Mouse (Mus musculus) spleen, postnatal 10 days (tissue): Measurements from ENCODE around the gene Prpf3.
"Not testable (repeated sequence)": the region's sequence is repeated elsewhere in the genome, so short reads cannot be mapped to it uniquely, and the experiment has no call there.

ENCODE experiments used
- DNase-seq, 2 experiments: peaks; one replicate each; pipeline ENCODE4 v3.0.0; 2021 to 2022; ENCODE audit warnings: low spot score in 2 of 2

The Prpf3 gene

DNA sequence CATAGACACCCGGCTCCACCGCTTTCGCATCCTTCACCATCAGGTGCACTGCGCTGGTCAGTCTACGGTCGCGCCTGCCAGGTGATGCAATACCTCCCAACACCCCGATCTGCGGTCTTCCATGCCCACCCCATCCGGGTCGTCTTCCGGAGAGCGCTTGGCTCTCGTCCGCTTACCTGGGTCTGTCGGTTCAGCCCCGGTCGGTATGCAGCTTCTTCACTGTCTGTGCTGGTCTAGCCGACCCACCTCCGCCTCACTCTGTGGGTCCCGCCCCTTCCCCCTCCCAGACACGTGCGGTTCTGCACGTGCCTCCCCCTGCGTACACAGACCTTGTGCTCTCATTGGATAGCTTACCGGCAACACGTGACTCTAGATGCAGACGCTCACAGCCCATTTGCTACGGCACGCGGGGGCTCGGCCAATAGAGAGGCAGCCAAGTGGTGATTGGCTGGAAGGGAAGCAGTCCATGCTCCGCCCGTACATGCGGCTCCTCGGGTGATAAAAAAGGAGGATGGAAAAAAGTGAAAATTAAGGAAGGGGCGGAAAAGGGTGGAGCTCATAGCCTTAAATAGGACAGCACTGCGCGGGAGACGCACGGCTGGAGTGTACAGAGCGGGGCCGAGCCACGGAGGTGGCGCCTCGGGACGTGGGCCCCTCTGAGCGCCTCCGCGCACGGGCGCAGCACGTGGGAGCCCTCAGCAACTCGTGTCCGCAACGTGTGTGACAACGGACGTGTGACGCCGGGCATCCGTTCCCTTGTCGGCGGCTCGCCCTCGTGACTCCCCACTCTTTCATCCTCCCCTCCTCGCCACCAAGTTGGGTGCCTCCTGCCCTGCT lies 26.5 kb upstream of the Prpf3 start, which contains the start of gene Ciart:
Gene Ciart, minus strand, starts transcription at position 273 of the 837 bp plus-strand sequence.
- peak; percentile 65 to 85 for DNase-seq

DNA sequence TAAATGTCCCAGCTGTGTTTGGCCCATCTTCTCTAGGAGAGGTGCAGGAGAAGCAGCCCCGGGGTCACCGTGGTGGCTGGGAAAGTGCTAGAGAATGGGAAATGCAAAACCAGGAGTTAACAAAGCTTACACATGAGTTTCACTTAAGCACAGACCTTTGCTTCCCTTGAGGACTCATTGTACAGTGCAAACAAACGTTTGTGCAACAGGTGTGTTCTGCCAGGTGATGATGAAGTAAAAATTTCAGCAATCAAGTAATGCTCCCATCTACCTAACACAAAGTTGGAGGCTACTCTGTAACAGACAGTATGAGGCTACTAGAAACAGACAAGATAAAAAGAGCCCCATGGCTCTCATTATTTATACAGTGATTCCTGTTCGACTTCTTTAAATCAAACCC lies 23.4 kb upstream of the Prpf3 start:
- no peak for DNase-seq

GRCm38 (mm10) chr3:95872048-95872447 lies 16.4 kb upstream of the Prpf3 start:
- DNase-seq, result no peak

DNA sequence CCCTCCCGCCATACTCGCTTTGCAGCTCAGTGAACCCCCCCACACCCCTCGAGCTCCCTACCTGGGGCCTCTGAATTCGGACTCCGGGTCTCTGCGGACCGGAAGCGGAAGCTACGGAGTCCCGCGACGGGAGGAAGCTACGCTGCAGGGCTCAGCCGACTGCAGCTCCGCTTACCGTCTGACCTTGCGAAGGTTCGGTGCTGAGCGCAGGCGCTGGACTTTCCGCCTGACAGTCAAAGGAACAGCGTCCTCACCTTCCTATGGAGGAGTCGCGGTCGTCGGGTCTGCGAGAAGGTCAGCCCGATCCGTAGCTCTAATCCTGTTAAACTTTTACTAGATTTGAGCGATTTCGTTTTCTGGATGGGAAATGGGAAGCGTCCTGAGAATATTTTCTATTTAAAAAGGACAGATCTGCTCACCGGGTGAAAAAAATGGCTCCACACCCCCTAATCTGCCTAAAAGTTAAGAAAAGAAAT lies 15.7 kb upstream of the Prpf3 start, which contains the start of gene Mrps21:
Gene Mrps21, minus strand, starts transcription at position 128 of the 476 bp plus-strand sequence.
- peak; percentile 79 to 86 for DNase-seq

DNA sequence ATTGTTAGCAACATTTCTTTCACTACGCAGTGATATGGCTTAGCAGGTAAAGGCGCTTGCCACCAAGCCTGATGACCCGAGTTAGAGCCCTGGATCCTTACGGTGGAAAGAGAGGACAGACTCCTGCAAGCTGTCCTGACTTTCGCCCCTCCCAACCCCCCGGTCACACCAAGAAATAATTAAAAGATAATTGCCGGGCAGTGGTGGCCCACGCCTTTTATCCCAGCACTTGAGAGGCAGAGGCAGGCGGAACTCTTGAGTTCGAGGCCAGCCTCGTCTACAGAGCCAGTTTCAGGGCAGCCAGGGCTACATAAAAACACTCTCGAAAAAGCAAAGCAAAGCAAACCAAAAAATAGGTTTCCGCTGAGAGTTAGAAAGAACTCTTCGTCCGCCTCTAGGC lies 15.3 kb upstream of the Prpf3 start:
- DNase-seq, result no peak

DNA sequence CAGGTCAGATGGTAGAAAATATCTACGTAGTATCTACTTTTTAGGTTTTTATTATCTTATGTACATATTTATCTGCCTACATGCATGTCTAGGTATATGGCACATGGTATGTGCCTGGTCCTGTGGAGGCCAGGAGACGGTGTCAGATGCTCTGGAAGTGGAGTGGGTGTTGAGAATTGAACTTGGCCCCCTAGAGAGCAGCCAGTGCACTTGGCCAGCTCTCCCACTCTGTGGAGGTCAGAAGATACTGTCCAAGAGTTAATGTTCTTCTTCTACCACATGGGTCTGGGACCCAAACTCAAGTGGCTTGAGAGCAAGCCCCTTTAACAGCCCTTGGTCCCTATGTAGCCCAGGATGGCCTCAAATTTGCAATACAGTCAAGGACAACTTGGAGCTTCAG lies 11.7 kb upstream of the Prpf3 start:
- no peak for DNase-seq

- DNase-seq, result no peak
These were observed 10.4 kb upstream of the Prpf3 start for GRCm38 (mm10) chr3:95866071-95866470.

GRCm38 (mm10) chr3:95865571-95865970 lies 9.9 kb upstream of the Prpf3 start:
- DNase-seq, result no peak

DNA sequence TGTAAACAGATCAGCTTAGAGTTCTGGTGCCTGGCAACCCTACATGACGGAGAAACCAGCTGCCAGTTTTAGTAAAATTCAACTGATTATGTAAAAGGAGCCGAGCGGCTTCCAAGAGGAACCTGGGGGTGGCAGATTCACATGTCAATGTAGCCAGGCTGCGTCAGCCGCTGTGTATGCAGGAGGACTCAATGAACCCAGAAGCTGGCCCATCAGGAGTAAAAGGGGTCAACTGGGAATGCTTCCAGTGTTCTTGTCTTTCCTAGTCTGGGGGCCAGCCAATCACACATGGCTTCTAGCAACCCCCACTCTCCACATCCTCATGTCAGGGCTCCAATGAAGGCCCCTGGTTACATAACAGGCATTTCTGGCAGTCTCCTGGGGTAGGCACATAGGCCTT lies 9.4 kb upstream of the Prpf3 start:
- no peak for DNase-seq

DNA sequence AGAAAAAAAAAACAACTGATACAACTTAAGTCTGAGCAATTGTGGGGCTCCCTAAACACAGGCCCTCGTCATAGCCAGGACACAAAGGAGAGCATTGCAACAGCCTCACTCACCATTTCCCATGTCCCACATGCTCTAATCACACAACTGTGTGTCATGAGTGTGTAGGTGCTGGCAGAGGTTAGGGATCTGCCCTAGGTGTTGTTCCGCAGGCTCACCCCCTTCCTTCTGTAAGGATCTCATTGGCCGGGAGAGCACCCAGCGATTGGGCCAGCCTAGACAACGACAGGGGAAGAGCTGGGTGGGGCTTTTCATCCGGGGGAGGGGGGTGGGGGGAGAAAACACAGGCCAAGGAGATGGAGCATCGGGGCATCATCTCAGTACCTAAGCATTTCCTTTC lies 7.9 kb upstream of the Prpf3 start:
- DNase-seq, result no peak

DNA sequence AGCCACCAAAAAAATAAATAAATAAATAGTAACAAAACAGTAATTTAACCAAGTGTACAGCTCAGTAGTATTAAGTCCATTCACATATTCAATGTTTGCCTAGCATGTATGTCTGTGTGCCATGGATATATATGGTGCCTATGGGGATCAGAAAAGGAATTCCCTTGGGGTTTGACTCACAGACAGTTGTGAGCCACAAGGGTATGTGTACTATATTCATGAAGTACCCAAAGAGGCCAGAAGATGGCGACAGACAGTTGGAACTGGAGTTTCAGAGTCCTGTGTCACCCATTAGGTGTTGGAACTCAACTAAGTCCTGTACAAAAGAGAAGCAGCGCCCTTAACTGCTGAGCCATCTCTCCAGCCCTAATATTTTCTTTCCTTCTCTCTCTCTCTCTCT lies 6.1 kb upstream of the Prpf3 start:
- DNase-seq, result peak; percentile 73 to 83

- DNase-seq, result peak; percentile 28 to 67
These were observed 5.5 kb upstream of the Prpf3 start for GRCm38 (mm10) chr3:95861216-95861615.

GRCm38 (mm10) chr3:95860323-95860722 lies 4.6 kb upstream of the Prpf3 start:
- DNase-seq, result no peak

DNA sequence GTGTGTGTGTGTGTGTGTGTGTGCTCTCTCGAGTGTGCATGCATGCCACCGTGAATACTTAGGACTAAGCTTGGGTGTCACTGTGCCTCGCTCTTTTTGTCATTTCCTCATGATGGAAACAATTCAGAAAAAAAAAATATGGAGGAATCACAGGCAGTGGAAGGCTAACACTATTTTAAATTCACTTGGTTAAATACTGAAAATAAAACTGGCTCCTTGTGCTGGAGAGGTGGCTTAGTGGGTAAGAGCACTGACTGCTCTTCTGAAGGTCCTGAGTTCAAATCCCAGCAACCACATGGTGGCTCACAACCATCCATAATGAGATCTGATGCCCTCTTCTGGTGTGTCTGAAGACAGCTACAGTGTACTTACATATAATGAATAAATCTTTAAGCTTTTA lies 2.6 kb upstream of the Prpf3 start:
- not testable (repeated sequence) for DNase-seq

DNA sequence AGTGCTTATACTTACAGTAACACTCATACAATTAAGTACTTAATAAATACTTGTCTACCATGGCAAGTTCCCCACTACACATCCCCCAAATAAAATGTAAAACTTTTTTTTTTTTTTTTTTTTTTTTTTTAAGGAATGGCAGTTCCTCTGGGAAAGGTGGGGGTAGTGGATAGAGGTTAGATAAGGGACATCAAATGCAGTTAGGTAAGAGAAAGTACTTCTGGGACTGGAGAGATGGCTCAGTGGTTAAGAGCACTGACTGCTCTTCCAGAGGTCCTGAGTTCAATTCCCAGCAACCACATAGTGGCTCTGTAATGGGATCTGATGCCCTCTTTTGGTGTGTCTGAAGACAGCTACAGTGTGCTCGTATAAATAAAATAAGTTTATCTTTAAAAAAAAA lies 1.4 kb upstream of the Prpf3 start:
- DNase-seq, result not testable (repeated sequence)

GRCm38 (mm10) chr3:95856115-95856514 lies 430 bp upstream of the Prpf3 start:
- DNase-seq, result no peak

DNA sequence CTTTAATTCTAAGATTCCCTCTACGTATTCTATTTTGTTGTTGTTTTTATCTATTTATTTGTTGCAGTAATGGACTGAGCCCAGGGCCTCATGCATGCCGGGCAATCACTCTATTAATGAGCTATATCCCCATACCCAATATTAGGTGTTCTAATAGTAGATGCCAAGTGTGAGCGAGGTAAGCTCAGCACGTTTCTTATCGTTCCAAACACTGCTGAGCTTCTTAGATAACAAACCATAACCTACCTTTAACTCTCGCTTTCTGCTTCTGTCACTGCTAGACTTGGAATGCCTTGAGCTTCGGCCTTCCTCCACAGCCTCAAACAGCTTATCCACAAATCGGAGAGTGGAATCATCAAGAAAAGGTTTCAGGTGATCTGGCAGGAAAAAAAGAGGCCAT lies 4.4 kb downstream of the Prpf3 start:
- no peak for DNase-seq

- DNase-seq, result no peak
These were observed 5.1 kb downstream of the Prpf3 start for GRCm38 (mm10) chr3:95850611-95851010.

GRCm38 (mm10) chr3:95842503-95843214 lies 13.0 kb downstream of the Prpf3 start:
- peak in 1 of 2 experiments; percentile 36 for DNase-seq

DNA sequence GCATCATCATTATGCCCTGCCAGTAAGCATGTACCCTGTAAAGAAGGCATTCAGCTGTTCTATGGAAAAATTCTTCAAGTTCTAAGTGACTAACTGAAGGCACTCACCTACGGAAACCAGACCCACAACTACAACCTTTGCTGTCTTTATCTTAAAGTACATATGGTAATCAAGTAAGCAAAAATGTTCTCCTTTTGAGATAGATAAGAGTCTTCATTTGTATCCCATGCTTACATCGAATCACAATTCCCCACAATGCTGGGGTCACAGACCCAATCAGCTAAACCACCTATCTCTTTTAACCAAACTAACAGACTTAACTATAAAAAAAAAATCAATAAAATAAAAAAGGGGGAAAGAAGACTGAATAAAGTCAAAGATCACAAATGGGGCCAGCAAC lies 16.4 kb downstream of the Prpf3 start:
- no peak for DNase-seq

DNA sequence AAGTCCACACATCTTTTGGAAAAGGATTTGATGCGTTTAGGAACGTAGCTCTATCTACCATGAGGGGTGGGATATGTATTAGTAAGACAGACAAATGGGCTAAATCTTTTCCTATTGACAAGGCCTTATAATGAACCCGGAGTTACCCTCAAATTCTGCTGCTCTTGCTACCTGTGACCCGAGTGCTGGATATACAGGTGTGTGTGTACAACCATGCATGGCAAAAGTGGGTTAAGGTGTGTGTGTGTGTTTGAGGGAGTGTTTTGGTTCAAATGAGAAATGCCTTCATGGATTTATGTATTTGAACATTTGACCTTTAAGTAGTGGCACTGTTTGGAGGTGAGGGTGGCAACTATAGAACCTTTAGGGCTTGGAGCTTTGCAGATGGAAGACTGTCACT lies 26.6 kb downstream of the Prpf3 start:
- no peak for DNase-seq

DNA sequence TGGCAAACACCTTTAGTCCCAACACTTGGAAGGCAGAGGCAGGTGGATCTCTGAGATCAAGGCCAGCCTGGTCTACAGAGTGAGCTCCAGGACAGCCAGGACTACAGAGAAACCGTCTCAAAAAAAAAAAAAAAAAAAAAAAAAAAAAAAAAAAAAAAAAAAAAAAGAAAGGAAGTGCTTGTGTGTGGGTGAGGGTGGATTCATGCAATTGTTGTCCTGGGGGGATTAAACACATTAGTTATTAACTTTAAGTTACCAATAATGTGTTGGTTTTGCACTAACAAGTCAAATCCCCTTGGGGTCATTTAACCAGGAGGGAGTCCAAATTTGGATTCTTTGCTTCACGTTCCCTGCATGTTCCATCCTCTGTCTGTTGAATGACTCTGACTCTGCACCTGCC lies 29.4 kb downstream of the Prpf3 start:
- no peak for DNase-seq
